Mouse (Mus musculus): ENCODE results near the gene Hpdl. TPM values are rescaled to one million over a fixed set of nuclear protein-coding genes. Genes with fewer than 3 reads are reported as not detected.
"Not testable (repeated sequence)": the region's sequence is repeated elsewhere in the genome, so short reads cannot be mapped to it uniquely, and the experiment has no call there.

Gene Hpdl
- total RNA-seq (2021): 1 to 10 TPM; 2.4 to 2.8 TPM
- long read RNA-seq, experiment 1, partial matches to known transcripts: 0 of 4 reads
- long read RNA-seq, experiment 1, other reads (novel, unspliced or antisense): 0 of 4 reads
- long read RNA-seq, experiment 2, partial matches to known transcripts: 0 of 2 reads
- long read RNA-seq, experiment 2, other reads (novel, unspliced or antisense): 0 of 2 reads

DNA sequence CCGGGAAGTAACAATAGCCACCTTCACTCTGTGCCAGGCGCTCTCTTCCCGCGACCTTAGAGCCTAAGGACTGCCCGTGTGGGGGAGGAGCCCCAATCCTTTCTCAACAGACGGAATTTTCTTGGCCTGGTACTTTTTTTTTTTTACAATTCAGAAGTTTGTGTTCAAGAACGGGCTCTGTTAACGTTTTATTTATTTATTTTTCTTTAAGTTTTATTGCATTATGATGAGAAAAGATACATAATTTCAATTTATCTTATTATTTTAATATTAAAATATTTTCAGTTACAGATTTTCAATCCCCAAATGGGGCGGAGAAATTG is at the start of gene Hpdl:
Gene Hpdl, minus strand, starts transcription at position 14 of the 323 bp plus-strand sequence.
- no peak for DNase-seq (ENCODE audit: low spot score in 2 of 2)

DNA sequence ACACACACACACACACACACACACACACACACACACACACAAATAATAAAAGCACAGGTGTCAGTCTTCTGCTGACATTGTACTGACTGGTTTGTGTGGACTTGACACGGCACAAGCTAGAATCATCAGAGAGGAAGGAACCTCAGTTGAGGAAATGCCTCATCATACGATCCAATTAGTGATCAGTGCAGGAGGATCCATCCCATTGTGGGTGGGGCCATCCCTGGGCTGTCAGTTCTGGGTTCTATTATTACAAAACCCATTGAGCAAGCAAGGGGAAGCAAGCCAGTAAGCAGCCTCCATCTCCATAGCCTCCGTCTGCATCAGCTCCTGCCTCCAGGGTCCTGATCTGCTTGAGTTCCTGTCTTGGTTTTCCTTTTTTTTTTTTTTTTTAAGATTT is 48.4 kb upstream of the Hpdl start:
- DNase-seq (ENCODE audit: low spot score in 2 of 2): no peak

DNA sequence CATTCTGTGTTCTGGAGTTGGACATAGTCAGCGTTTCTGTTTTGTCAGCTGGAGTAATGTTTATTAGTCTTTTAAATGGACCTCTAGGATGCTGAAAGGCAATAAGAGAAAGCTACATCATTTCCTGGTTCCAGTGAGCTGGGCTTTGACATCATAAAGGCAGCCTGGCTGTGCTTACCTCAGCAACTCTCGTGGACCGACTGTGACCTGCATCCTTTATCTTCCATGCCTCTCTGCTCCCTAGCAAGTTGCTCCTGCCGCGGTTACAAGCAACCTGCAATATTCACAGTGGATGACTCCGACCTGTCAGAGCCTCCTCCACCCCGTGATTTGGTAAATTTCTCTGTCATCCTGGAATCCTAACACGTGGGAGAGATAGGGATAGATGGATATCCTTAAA is 40.5 kb upstream of the Hpdl start:
- no peak for DNase-seq (ENCODE audit: low spot score in 2 of 2)

DNA sequence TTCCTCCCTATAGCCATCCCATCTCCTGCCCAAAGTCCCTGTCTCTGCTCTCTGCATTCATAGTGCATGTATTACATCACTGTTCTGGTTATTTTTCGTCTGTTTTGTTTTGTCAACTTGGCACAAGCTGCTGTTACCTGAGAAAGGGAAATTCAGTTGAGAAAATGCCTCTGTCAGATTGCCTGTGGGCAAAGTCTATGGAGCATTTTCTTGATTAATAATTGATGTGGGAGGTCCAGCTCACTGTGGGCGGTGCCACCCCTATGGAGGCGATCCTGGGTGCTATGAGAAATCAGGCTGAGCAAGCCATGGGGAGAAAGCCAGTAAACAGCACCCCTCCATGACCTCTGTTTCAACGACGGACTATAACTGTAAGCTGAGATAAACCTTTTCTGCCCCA is 38.2 kb upstream of the Hpdl start:
- no peak for DNase-seq (ENCODE audit: low spot score in 2 of 2)

DNA sequence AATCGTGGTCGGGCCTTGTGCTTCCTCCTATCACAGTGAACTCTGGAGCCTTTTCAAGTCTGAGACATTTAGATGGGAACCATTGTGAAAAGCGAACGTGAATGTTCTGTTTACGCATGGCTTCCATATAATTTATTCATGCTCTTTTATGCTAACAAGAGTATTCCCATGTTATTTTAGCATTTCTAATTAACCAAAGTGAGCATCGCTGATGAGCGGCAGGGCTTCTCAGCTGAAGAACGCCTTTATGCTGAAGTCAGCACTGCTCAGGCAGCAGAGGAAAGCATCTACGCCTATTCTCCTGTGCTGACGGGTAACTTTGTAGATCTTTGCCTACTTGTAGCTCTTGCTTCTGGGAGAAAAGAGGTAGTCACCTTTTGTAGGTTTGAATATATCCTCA is 35.7 kb upstream of the Hpdl start:
- no peak for DNase-seq (ENCODE audit: low spot score in 2 of 2)

DNA sequence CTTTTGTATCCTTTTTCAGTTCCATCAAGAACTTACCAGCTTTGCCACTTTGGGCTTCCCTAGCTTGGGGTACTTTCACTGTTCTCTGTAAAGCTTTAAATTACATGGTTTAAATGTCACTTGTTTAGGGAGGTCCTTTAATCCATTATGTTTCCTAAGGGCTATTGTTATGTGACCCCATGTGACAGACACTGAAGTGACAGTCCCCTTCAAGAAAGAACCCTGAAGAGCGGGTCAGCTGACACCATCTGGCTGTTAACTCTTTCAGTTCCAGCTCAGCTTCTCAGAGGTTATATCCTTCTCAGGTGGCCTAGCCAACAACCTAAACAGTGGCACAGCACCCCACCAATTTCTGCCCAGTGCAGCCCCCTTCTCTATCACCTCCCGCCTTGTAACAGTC is 32.8 kb upstream of the Hpdl start:
- no peak for DNase-seq (ENCODE audit: low spot score in 2 of 2)

- DNase-seq (ENCODE audit: low spot score in 2 of 2): no peak
Measured at GRCm38 (mm10) chr4:116849901-116850300, 28.4 kb upstream of the Hpdl start.

- DNase-seq (ENCODE audit: low spot score in 2 of 2): no peak
Measured at GRCm38 (mm10) chr4:116844324-116844723, 22.8 kb upstream of the Hpdl start.

- no peak for DNase-seq (ENCODE audit: low spot score in 2 of 2)
Measured at GRCm38 (mm10) chr4:116840841-116841240, 19.3 kb upstream of the Hpdl start.

DNA sequence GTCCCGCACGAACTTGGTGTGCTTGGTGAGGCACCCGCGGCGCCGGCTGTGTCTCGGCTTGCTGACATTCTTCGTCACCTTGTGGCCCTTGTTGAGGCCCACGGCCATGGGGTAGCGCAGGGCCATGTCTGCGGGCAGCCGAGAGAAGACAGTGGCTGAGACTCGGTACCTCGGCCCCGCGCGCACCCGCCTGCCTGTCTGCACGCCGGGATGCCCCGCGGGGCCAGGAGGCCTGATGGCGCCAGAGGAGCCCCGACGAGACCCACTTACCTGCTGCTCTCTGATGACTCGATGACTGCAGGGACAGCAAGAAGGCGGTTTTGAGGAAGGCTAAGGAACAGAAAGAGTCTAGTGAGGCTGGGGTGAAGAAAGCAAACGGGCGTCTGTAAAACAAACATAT is 18.6 kb upstream of the Hpdl start:
- DNase-seq (ENCODE audit: low spot score in 2 of 2): not testable (repeated sequence)

GRCm38 (mm10) chr4:116838999-116839398 is 17.5 kb upstream of the Hpdl start:
- DNase-seq (ENCODE audit: low spot score in 2 of 2): no peak

DNA sequence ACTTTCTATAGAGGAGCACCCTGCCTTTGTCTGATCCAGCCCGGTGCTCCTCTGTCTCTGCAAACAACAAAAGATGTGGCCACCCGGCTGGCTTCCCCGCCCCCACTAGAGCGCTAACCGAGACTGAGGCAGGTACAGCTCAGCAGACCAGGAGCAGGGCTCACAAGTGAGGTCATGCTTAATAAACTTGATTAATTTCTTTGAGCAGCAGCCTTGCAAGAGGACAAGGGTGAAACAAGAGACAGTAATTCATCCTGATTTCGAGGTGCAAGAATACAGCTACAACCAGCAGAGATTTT is 8.5 kb upstream of the Hpdl start:
- DNase-seq (ENCODE audit: low spot score in 2 of 2): no peak

- DNase-seq (ENCODE audit: low spot score in 2 of 2): no peak
Measured at GRCm38 (mm10) chr4:116829364-116830069, 8.0 kb upstream of the Hpdl start.

DNA sequence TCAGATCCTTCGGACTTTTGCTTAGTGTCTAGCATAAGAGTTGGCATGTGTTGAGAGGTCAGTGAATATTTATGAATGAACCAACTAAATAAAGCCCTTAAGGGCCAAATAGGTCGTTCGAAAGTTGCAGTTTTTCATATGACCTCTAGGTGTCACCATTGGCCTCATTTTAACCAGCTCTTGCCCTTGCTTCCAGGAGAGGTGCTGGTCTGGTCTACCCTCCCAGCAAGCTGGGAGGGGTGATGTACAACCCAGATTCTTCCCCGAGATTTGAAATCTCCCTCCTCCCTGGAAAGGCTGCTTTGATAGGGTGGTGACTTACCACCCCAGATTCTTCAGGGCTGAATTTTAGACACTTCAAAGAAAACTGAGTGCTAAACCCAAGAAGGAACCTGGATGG is 6.3 kb upstream of the Hpdl start:
- no peak for DNase-seq (ENCODE audit: low spot score in 2 of 2)

- DNase-seq (ENCODE audit: low spot score in 2 of 2): peak; percentile 24 to 44
Measured at GRCm38 (mm10) chr4:116824541-116825004, 3.1 kb upstream of the Hpdl start.

GRCm38 (mm10) chr4:116820902-116821693 is 409 bp downstream of the Hpdl start:
- peak; percentile 57 for DNase-seq (ENCODE audit: low spot score in 2 of 2)

GRCm38 (mm10) chr4:116819968-116820901 is 1.3 kb downstream of the Hpdl start:
- DNase-seq (ENCODE audit: low spot score in 2 of 2): no peak

- DNase-seq (ENCODE audit: low spot score in 2 of 2): no peak
Measured at GRCm38 (mm10) chr4:116817486-116817885, 4.0 kb downstream of the Hpdl start.

- DNase-seq (ENCODE audit: low spot score in 2 of 2): no peak
Measured at GRCm38 (mm10) chr4:116815276-116815675, 6.2 kb downstream of the Hpdl start.

GRCm38 (mm10) chr4:116811012-116811411 is 10.5 kb downstream of the Hpdl start:
- DNase-seq (ENCODE audit: low spot score in 2 of 2): no peak
